Mouse (Mus musculus) brain, embryonic 14.5 days (tissue): ENCODE results near the gene Kalrn.

ENCODE experiments used
- CTCF ChIP-seq: fragments of 200-500 bp; IDR thresholded peaks from 2 replicates; pipeline ENCODE4 v1.5.1; 2012; ENCODE audit warnings: inconsistent platforms, mild to moderate bottlenecking, moderate library complexity, borderline replicate concordance; ENCODE audit not compliant: insufficient read depth, insufficient read length; ENCODE audit errors: extremely low read depth
- POLR2A ChIP-seq: fragments of 200-500 bp; IDR thresholded peaks from 2 replicates; pipeline ENCODE4 v1.6.1; 2012; ENCODE audit warnings: mild to moderate bottlenecking, inconsistent platforms, borderline replicate concordance; ENCODE audit not compliant: poor library complexity, insufficient read depth, insufficient read length, severe bottlenecking; ENCODE audit errors: extremely low read depth

- TF ChIP-seq CTCF (no peak), POLR2A (no peak)
Observed at GRCm38 (mm10) chr16:34308324-34308723, 265.0 kb downstream of the Kalrn start.
